Mouse (Mus musculus) intestine, embryonic 16.5 days (tissue): ENCODE measurements around the gene Cherp. TPM values are rescaled to one million over a fixed set of nuclear protein-coding genes. Genes with fewer than 3 reads are reported as not detected.

Experiments
- ATAC-seq: fragments of 200-750 bp; cut with Nextera tagmentation; 2 replicates; pipeline ENCODE4 v1.8.0; 2017; ENCODE audit warnings: moderate TSS enrichment, moderate library complexity
- H3K27ac ChIP-seq: fragments of 300-500 bp; sonication (generic); 2 replicates; pipeline ENCODE4 v1.5.1; 2014; ENCODE audit warnings: mild to moderate bottlenecking, low read length
- H3K27me3 ChIP-seq: fragments of 300-500 bp; sonication (generic); replicated peaks from 2 replicates; pipeline ENCODE4 v1.6.1; 2014; ENCODE audit warnings: low read length, control low read depth, mixed read lengths; ENCODE audit not compliant: control insufficient read depth, insufficient read depth
- H3K36me3 ChIP-seq: fragments of 300-500 bp; sonication (generic); 2 replicates; pipeline ENCODE4 v1.6.1; 2014; ENCODE audit warnings: low read length, control low read depth; ENCODE audit not compliant: control insufficient read depth, insufficient read depth
- H3K4me1 ChIP-seq: fragments of 300-500 bp; sonication (generic); 2 replicates; pipeline ENCODE4 v1.6.1; 2014; ENCODE audit warnings: low read length, control low read depth, mixed read lengths; ENCODE audit not compliant: control insufficient read depth, insufficient read depth
- H3K4me2 ChIP-seq: fragments of 300-500 bp; sonication (generic); 2 replicates; pipeline ENCODE4 v1.6.1; 2014; ENCODE audit warnings: low read depth, low read length, control low read depth
- H3K4me3 ChIP-seq: fragments of 300-500 bp; sonication (generic); 2 replicates; pipeline ENCODE4 v1.5.1; 2014; ENCODE audit warnings: mild to moderate bottlenecking, low read length
- H3K9ac ChIP-seq: fragments of 300-500 bp; sonication (generic); 2 replicates; pipeline ENCODE4 v1.6.1; 2014; ENCODE audit warnings: low read depth, low read length
- H3K9me3 ChIP-seq: fragments of 300-500 bp; sonication (generic); 2 replicates; pipeline ENCODE4 v1.6.1; 2016; ENCODE audit warnings: low read length, control low read depth; ENCODE audit not compliant: control insufficient read depth
- WGBS: fragments of 180-500 bp; shearing (Covaris S2); extraction: QIAGEN DNeasy Blood & Tissue Kit; methylation state at CpG from one replicate; pipeline ENCODE4 v1.1.7; 2014; 5-methylcytosine and 5-hydroxymethylcytosine counted together
- polyA plus RNA-seq: library from polyadenylated mRNA; unstranded; fragments of >200 nt; fragmentation: Nextera tagmentation; extraction: Ambion mirVana; gene quantifications from 2 replicates; pipeline ENCODE4 v1.2.1, GENCODE M21; 2015

Gene Cherp
- polyA plus RNA-seq, 1 experiment from 2014 or later, result 47.9 TPM

DNA sequence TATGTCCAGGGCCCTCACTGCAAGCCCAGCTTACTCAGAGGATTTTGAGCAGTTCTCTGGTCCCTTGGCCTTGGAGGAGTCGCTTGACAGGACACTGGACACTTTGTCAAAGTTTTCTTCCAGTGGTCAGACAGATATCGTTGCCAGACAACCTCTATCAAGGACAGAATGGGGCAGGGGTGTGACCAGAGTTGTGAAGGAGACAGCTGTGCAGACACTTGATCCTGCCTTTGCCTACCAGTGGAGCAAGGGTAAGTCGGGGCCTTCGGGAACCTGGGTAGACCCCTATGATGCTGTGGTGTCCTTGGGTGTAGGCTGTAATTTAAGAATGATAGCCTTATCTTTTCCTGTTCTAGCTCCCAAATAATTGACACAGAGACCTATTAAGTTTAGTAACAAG lies 19.7 kb downstream of the Cherp start:
- peaks cover 7% of the 10 kb centered on the region for H3K9me3 ChIP-seq
- H3K4me2 ChIP-seq, result no peak overlapping the region
- H3K36me3 ChIP-seq, result peaks cover 24% of the 10 kb centered on the region
- ATAC-seq, result no peak
- 92% methylated on average over 4 of the region's 4 CpGs for WGBS
- no peaks in the 10 kb centered on the region for H3K4me1 ChIP-seq
- no peaks in the 10 kb centered on the region for H3K27me3 ChIP-seq
- no peak overlapping the region for H3K9ac ChIP-seq
- H3K27ac ChIP-seq, result no peak overlapping the region
- H3K4me3 ChIP-seq, result no peak overlapping the region

DNA sequence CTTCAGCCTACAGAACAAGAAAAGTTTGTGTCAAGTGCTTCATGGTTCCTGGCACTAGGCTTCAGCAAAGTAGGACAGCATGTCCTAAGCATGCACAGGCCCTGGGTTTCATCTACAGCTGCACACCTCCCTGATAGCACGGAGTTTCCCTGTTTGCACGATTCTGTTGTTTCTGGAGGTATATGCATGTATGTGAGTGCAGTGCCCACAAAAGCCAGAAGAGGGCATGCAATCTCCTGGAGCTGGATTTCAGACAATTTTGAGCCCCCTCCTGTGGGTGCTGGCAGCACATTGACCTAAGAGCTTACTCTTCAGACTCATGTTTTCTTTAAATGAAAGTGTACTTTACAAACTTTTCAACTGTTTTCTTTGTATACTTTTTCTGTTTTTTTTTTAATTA lies 21.1 kb downstream of the Cherp start:
- H3K27me3 ChIP-seq, result no peaks in the 10 kb centered on the region
- WGBS, result 92% methylated on average over 2 of the region's 2 CpGs
- peaks cover 26% of the 10 kb centered on the region for H3K36me3 ChIP-seq
- H3K9ac ChIP-seq, result no peak overlapping the region
- peaks cover 7% of the 10 kb centered on the region for H3K9me3 ChIP-seq
- H3K4me2 ChIP-seq, result no peak overlapping the region
- H3K27ac ChIP-seq, result no peak overlapping the region
- no peak for ATAC-seq
- H3K4me1 ChIP-seq, result no peaks in the 10 kb centered on the region
- no peak overlapping the region for H3K4me3 ChIP-seq

DNA sequence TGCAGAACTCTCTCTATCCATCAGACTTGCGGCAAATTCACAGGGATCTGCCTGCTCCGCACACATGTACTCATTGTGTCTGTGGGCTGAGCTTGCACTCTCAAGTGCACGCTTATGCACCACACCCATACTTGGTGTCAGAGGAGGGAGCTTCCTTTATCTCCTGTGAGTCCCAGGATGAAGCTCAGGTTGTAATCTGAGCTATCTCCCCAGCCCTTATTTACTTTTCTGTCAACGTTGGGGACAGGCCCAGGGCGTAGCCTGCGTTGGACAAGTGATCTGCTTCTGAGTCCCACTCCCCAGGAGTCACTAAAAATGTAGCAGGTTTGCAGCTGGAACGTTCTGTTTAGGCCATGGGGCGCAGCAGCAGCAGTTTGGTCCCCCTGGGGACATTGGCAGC lies 23.5 kb downstream of the Cherp start:
- H3K4me2 ChIP-seq, result no peak overlapping the region
- no peaks in the 10 kb centered on the region for H3K27me3 ChIP-seq
- no peak for ATAC-seq
- 61% methylated on average over 8 of the region's 8 CpGs for WGBS
- no peak overlapping the region for H3K9ac ChIP-seq
- H3K36me3 ChIP-seq, result peaks cover 20% of the 10 kb centered on the region
- no peak overlapping the region for H3K4me3 ChIP-seq
- H3K4me1 ChIP-seq, result no peaks in the 10 kb centered on the region
- peaks cover 7% of the 10 kb centered on the region for H3K9me3 ChIP-seq
- no peak overlapping the region for H3K27ac ChIP-seq

- no peak overlapping the region for H3K9ac ChIP-seq
- ATAC-seq, result no peak
- H3K4me1 ChIP-seq, result peaks cover 7% of the 10 kb centered on the region; the same call in 1 of the 2 replicates
- no peak overlapping the region for H3K4me2 ChIP-seq
- no peak overlapping the region for H3K4me3 ChIP-seq
- H3K27me3 ChIP-seq, result no peaks in the 10 kb centered on the region
- H3K36me3 ChIP-seq, result peaks cover 7% of the 10 kb centered on the region
- no peak overlapping the region for H3K27ac ChIP-seq
- 90% methylated on average over 6 of the region's 6 CpGs for WGBS
- no peaks in the 10 kb centered on the region for H3K9me3 ChIP-seq
Observed at GRCm38 (mm10) chr8:72445071-72445470, 30.0 kb downstream of the Cherp start.

GRCm38 (mm10) chr8:72443994-72444350 lies 31.1 kb downstream of the Cherp start:
- H3K27ac ChIP-seq, result peak overlapping the region; percentile 61

GRCm38 (mm10) chr8:72443338-72443993 lies 31.6 kb downstream of the Cherp start, which contains the start of the genes Calr3 and 1700030K09Rik:
Gene Calr3 (minus strand): TSS chr8:72443870.
Gene 1700030K09Rik (plus strand): TSS chr8:72443880.
- H3K4me2 ChIP-seq, result peak within 1 kb of the TSS; percentile 79
- no peaks in the 10 kb centered on the region for H3K9me3 ChIP-seq
- peak within 1 kb of the TSS; percentile 61 for H3K27ac ChIP-seq
- ATAC-seq, result peak; percentile 100
- H3K27me3 ChIP-seq, result no peaks in the 10 kb centered on the region
- no peaks in the 10 kb centered on the region for H3K36me3 ChIP-seq
- H3K4me3 ChIP-seq, result peak within 1 kb of the TSS; percentile 61
- WGBS, result 4% methylated on average over 34 of the region's 34 CpGs
- peaks cover 7% of the 10 kb centered on the region; the same call in 1 of the 2 replicates for H3K4me1 ChIP-seq
- H3K9ac ChIP-seq, result peak within 1 kb of the TSS; percentile 84

More at GRCm38 (mm10) chr8:72443994-72444350, 31.1 kb downstream of the Cherp start:
- H3K27me3 ChIP-seq, result no peaks in the 10 kb centered on the region
- WGBS, result 26% methylated on average over 6 of the region's 6 CpGs
- peaks cover 7% of the 10 kb centered on the region; the same call in 1 of the 2 replicates for H3K4me1 ChIP-seq
- H3K4me3 ChIP-seq, result peak overlapping the region; percentile 61
- H3K9me3 ChIP-seq, result no peaks in the 10 kb centered on the region
- peak overlapping the region; percentile 84 for H3K9ac ChIP-seq
- H3K36me3 ChIP-seq, result no peaks in the 10 kb centered on the region
- peak; percentile 61 for ATAC-seq
- peak overlapping the region; percentile 63 for H3K4me2 ChIP-seq

- ATAC-seq, result no peak
- no peak overlapping the region for H3K9ac ChIP-seq
- no peaks in the 10 kb centered on the region for H3K27me3 ChIP-seq
- no peak overlapping the region for H3K4me2 ChIP-seq
- 72% methylated on average over 8 of the region's 8 CpGs for WGBS
- H3K36me3 ChIP-seq, result no peaks in the 10 kb centered on the region
- peaks cover 3% of the 10 kb centered on the region; the same call in 1 of the 2 replicates for H3K4me1 ChIP-seq
- H3K9me3 ChIP-seq, result no peaks in the 10 kb centered on the region
- no peak overlapping the region for H3K4me3 ChIP-seq
- H3K27ac ChIP-seq, result no peak overlapping the region
Observed at GRCm38 (mm10) chr8:72438248-72439015, 36.6 kb downstream of the Cherp start.

DNA sequence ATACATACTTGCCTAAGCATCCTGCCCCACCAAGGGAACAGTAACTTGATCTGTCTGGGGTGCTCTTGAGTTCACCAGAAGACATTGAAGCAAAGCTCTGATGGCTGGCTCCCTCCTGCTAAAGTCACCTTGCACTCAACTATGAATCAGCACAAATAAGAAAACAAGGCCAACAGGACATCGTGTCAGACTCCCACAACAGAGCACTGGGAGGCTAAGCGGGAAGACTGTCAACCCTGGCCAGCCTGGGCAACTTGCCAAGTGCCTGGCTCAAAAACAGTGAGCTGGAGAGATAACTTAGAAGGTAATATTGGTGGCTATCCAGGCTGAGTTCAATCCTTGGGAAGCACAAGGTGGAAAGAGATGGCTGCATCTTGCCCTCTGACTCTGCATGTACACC lies 40.1 kb downstream of the Cherp start:
- Histone ChIP-seq H3K4me1 (no peaks in the 10 kb centered on the region), H3K27me3 (0 out of 2 replicates have a peak, but pooled peaks cover 2% of the 10 kb centered on the region), H3K9me3 (no peaks in the 10 kb centered on the region), H3K36me3 (no peaks in the 10 kb centered on the region), H3K9ac (no peak overlapping the region), H3K4me3 (no peak overlapping the region), H3K27ac (no peak overlapping the region), H3K4me2 (no peak overlapping the region)
- 33% methylated on average over 2 of the region's 2 CpGs for WGBS
- no peak for ATAC-seq

- Histone ChIP-seq H3K4me2 (no peak overlapping the region), H3K9me3 (no peaks in the 10 kb centered on the region), H3K27ac (no peak overlapping the region), H3K27me3 (0 out of 2 replicates have a peak, but pooled peaks cover 2% of the 10 kb centered on the region), H3K9ac (no peak overlapping the region), H3K4me1 (no peaks in the 10 kb centered on the region), H3K4me3 (no peak overlapping the region), H3K36me3 (no peaks in the 10 kb centered on the region)
- ATAC-seq, result no peak
- 51% methylated on average over 13 of the region's 13 CpGs for WGBS
Observed at GRCm38 (mm10) chr8:72429676-72430075, 45.4 kb downstream of the Cherp start.
